Mouse (Mus musculus) gonadal fat pad, adult 2 months (tissue): ENCODE data around the gene Rpl10-ps3. TPM values are rescaled to one million over a fixed set of nuclear protein-coding genes. Genes with fewer than 3 reads are reported as not detected.

Experiments
- DNase-seq: peaks from one replicate; pipeline ENCODE4 v3.0.0-alpha.2; 2012; ENCODE audit warnings: low read depth
- polyA plus RNA-seq: library from polyadenylated mRNA; depleted of rRNA; stranded (reverse); fragments of >200 nt; gene quantifications from 2 replicates; pipeline ENCODE4 v1.2.3, GENCODE M21; 2012; rRNA removed

Rpl10-ps3 gene
- 274 and 285 TPM in 2 replicates for polyA plus RNA-seq

DNA sequence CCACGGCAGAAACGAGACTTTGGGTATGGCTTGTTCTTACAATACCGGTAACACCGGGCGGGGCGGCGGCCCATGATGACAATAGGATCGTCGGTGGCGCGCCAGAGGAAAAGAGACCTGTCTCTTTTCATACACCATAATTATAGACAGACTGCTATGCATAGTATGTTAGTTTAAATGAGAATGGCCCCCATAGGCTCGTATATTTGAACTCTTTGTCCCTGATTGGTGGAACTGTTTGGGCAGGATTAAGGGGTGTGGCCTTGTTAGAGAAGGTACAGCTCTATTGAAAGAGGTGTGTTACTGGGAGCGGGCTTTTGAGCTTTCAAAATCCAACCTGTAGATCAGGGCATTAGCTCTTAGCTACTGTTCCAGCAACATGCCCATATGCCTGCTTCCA is at the start of gene Rpl10-ps3:
Gene Rpl10-ps3, minus strand, starts transcription at position 101 of the 400 bp plus-strand sequence.
- DNase-seq: no peak

GRCm38 (mm10) chr9:50375598-50375997 is 30.8 kb upstream of the Rpl10-ps3 start:
- DNase-seq: no peak

DNA sequence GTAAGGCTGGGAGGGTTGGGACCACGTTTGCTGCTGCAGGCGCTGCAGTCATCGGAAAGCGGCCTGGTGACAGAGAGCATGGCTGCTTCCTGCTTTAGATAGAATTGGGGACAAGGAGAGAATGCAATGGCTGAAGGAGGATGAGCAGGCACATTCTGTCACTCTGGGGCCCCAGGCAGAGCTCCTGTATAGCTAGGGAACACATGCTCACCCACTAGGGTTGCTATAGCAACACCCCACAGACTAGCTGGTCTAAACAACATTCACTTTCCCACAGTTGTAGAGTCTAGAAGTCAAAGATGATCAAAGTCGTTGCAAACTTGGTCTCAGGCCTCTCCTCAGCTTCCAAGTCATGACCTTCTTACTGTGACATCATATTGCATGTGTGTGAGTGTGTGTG is 29.9 kb upstream of the Rpl10-ps3 start:
- DNase-seq: no peak

GRCm38 (mm10) chr9:50368551-50369297 is 24.0 kb upstream of the Rpl10-ps3 start:
- no peak for DNase-seq

DNA sequence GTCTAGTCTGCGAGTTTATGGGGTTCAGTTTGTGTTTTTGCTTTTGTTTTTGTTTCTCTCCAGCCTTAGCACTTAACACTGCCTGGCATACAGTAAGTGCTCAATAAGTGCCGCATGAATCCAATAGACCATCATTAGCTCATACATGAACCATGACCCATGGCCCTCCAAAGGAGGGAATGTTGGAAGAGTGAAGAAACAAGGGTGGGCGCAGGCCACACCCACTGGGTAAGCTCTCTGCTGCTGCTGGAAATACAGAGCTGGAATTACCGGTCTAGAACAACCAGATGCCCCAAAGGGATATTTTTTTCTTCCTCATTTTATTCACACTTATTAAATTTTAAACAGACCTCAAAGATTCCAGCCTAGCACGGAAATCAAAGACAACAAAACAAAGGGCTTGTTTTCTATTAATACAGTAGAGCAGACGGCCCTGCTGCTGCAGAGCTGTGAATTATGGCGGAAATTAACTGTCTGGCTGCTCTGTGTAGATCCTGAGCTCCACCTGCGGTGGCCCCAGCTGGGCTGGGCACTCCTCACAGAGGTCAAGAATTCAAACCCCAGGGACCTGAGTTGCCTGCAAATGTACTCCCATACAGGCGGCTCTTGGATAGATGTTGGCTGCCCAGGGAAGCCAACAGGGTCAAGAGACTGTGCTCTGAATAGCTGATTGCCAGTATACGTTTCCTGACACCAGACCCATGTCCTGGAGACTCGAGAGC is 20.5 kb upstream of the Rpl10-ps3 start:
- DNase-seq: no peak

DNA sequence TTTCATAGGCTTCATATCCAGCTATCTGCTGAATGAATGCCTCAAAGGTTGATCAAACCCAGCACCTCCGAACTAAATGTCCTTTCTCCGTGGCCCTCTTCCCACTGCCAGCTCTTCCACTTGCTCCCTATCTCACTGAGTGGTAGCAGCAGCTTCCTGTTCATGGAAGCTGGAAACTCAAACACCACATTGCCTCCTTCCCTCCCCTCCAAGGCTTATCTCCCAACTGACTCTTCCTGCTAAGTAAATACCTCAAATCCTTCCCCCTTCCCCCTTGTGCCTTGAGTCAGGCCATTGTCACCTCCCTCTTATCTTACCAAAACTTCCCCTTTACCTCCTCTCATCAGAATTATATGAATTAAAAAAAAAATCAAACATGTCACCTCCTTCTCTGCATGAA is 19.2 kb upstream of the Rpl10-ps3 start:
- DNase-seq: no peak

- DNase-seq: no peak
Observed at GRCm38 (mm10) chr9:50363259-50363658, 18.5 kb upstream of the Rpl10-ps3 start.

- DNase-seq: no peak
Observed at GRCm38 (mm10) chr9:50362556-50362955, 17.8 kb upstream of the Rpl10-ps3 start.

DNA sequence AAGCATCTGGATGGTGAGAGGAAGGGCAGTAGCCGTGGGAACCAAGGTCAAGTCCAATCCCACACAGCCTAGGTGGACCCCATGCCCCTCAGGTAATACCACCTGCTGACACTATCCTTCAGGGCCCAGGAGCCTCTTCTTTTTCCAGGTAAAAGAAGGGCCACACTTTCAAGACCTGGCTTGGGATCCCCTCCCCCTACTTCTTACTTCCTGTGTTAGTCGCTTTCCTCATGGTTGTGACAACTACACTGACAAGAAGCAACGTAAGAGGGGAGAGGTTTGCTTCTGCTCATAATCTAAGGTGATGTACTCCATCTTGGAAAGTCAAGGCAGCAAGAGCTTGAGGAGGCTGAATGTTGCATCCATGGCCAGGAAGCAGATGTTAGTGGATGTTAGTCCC is 15.6 kb upstream of the Rpl10-ps3 start:
- no peak for DNase-seq

GRCm38 (mm10) chr9:50357331-50357730 is 12.6 kb upstream of the Rpl10-ps3 start:
- no peak for DNase-seq

- DNase-seq: no peak
Observed at GRCm38 (mm10) chr9:50351746-50352145, 7.0 kb upstream of the Rpl10-ps3 start.

DNA sequence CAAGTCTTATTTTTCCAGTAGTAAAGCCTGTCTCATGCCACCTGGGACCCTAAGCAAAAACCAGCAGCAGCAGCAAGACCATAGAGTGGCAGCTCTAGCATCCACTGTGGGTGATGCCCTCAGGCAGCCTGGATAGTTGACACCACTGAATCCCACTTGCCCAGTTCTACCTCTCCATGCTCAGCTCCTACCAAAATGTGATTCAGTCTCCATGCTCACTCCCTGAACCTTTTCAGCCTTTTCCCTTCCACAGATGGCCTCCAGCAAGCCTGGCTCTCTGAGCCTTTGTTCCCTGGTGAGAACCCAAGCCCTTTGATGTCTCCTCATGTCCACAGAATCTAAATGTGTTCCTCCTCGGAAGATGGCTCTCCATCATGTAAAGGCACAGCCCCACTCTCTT is 5.8 kb upstream of the Rpl10-ps3 start:
- no peak for DNase-seq

GRCm38 (mm10) chr9:50349156-50349555 is 4.4 kb upstream of the Rpl10-ps3 start:
- DNase-seq: no peak

- DNase-seq: no peak
Observed at GRCm38 (mm10) chr9:50348256-50348655, 3.5 kb upstream of the Rpl10-ps3 start.

GRCm38 (mm10) chr9:50335539-50336325 is 9.0 kb downstream of the Rpl10-ps3 start:
- no peak for DNase-seq

DNA sequence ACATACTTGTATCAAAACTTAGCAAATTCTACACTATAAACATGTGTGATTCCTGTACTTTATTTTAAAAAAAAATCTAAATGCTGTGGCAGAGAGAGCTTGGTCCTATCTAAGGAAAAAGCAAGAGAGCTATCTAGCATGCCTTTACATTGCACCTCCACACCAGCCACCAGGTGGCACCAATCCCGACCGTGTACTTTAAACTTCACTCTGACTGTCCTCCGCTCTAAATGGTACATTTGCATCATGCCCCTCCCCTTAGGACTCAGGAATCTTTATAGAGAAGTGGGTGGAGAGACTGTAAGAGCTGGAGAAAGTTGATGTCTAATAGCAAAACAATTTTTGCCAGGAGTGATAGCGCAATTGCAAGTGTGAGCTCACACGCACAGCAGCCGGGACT is 11.4 kb downstream of the Rpl10-ps3 start:
- no peak for DNase-seq

- no peak for DNase-seq
Observed at GRCm38 (mm10) chr9:50324355-50325225, 20.2 kb downstream of the Rpl10-ps3 start.

DNA sequence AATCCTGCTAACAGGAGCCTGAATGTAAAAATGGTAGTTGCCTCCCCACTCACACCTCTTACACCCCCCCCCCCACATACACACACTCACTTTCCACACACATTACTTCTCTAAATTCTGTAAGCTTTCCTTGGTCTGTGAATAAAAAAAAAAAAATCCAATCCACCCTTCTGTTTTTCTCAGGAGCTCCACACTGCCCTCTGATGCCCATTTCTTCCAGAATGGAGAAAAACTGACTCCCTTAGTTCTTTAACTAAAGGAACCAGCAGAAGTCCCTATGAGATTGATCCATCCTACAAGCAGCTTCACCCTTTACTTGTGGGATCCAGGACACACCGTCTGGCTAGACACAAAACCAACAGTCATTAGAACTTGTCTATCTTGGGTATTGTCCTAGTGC is 24.0 kb downstream of the Rpl10-ps3 start:
- DNase-seq: no peak

DNA sequence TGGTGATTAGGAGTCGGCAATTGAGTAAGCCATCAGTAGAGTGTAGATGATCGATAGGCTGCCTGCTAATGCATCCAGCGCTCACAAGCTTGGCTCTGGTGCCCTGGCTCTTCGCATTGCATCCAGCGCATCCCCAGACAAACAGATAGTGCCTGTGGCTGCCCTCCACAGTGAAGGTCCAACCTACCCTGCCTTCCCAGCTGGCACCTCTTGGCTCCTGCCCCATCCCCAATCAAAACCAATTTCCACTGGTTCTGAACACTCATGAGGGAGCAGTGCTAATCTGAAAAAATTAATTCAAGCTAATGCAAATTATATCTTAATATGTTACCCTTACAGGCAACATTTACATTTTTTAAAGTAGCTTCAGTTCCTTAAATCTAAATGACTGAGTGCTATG is 25.3 kb downstream of the Rpl10-ps3 start:
- DNase-seq: no peak

- DNase-seq: no peak
Observed at GRCm38 (mm10) chr9:50317299-50317698, 27.5 kb downstream of the Rpl10-ps3 start.

- DNase-seq: no peak
Observed at GRCm38 (mm10) chr9:50315650-50316049, 29.1 kb downstream of the Rpl10-ps3 start.
